Mouse (Mus musculus) kidney, adult 18-20 months (tissue): ENCODE data around the gene Chd1l.

Experiments used
- DNase-seq: peaks from one replicate; pipeline ENCODE4 v3.0.0; 2021

Gene Chd1l

DNA sequence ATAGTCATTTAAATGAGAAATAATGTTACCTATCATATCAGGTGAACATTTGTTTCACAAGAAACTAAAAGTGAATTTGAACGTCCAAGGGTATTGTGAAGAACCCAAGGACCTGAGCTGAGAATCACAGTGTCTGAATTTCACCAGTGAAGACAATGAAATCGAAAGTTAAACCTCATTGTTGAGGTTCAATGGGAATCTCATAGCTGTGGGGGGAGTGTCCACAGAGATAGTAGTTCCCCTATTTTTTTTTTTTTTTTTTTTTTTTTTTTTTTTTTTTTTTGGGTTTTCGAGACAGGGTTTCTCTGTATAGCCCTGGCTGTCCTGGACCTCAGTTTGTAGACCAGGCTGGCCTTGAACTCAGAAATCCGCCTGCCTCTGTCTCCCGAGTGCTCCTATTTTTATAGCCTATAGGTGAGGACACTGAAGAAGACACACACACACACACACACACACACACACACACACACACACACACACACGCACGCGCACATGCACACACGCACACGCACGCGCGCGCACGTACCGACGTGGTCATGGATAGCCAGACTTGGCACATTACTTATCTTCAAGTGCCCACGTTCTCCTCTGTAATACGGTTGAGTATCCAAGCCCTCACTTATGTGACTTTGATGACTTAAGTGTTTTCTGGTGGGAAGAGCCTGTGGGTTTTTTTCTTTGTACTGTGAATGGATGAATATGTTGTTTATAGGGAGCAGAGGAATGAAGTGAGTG, 7.3 kb upstream of the Chd1l start:
- no peak for DNase-seq

DNA sequence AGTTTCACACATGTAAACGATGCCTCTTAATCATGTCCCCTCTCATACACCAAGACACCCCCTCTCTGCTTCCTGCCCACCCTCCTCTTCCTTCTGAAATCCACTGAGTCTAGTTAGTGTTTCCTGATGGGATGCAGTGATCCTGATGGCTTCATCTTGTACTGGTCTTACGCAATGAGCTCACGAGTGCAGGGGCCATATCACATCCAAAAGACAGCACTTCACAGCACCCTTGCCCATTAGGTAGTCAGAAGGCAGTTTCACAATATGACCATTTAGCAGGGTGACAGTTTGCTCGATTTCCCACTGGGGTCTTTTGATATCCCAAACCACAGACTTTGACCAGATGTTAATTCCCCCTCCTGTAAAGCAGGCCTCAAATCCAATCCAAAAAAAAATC, 5.9 kb upstream of the Chd1l start:
- no peak for DNase-seq

DNA sequence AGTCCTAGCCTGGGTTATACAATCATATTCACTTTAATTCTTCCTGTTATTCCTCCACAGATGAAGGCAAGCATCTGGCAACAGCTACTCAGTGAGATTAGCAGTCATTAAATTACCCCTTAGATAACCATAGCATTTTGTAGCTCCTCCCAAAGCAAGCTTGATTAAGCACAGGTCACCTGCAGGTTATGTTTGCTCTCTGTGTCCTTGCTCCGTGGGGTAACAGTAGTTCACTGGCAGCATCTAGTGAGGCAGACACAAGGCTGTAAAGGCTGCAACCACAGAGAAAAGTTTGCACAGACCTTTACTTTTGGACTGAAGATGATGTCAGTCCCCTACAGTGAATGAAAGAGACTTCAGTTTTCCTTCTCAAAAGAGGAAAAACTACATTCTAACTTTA, 5.2 kb upstream of the Chd1l start:
- DNase-seq, result no peak

DNA sequence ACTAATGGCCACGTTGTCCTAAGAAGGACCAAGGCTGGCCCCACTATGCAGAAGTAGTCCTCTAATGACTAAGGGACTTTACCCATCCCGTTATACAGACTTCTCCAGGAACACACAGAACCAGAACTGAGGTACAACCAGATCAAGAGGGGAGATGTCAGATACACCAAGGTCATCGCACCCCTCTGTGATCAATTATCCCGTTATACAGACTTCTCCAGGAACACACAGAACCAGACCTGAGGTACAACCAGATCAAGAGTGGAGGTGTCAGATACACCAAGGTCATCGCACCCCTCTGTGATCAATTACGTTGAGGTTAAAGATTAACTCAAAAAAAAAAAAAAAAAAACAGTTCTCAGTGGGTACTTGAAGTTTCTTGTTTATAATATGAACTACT, 1.0 kb upstream of the Chd1l start:
- no peak for DNase-seq

DNA sequence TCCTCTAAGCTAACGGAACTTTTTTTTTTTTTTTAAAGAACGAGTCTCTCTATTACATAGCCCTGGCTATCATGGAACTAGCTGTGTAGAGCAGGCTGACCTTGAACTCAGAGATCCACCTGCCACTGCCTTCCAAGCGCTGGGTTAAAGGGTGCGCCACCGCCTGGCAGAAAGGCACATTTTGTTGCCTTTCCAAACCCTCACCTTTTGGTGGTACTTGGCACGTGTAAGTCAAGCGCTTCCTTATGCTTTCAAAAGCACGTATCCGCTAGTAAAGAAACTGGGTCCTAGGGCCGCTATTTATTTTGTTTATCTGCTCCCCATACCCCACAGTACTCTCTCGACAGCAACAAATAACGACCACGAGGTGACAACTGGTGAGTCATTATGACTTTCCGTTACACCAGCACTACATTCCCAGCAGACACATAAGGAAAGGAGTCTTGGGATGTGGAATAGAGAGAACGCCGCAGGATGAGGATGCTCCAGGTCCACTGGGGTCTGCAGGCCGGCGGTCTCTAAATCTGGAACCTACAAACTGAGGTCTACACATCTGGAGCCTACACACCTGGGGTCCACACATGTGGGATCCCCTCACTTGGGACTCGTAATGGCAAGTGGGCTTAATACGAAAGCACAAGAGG, 680 bp downstream of the Chd1l start:
- peak; percentile 52 for DNase-seq

DNA sequence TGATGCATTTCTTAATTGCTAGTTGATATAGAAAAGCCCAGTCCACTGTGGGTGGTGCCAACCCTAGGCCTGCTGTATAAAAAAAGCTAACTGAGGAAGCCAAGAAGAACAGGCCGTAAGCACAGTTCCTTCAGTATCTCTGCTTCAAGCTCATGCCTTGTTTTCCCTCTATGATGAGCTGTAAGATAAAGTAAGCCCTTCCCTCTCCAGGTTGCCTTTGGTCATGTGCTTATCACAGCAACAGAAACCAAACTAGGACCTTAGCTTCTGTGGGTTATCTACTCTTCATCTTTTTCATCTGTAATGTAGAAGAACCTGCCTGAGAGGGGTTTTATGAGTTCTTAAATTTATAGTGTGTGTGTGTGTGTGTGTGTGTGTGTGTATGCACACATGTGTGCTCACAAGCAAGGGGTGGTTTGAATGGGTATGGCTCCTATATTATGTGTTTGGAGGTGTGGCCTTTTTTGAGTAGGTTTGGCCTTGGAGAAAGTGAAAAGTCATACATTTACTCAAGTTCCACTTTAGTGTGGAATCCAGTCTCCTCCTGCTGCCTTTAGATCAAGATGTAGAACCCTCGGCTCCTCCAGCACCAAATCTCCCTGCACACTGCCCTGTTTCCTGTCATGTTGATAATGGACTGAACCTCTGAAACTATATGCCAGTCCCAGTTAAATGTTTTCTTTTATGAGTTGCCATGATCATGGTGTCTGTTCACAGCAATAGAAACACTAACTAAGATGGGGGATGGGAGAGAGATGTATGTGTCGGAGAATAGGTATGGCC, 9.8 kb downstream of the Chd1l start:
- no peak for DNase-seq

DNA sequence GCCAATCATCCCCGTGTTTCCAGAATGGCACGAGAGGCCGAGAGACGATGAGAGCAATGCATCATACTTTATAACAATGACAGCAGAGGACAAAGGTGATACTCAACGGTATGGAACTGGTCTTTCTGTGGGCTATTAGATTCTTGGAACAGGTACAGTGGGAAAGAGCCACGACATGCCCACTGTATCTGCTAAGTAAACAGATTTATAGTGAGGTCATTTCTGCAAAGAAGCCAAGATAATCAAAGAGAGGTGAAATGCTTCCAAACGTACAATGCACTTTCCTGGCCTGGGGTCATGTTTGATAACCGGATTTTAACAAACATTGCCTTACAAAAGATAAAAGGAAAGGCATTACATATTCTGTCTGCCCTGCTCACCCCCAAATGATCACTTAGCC, 13.2 kb downstream of the Chd1l start:
- no peak for DNase-seq

DNA sequence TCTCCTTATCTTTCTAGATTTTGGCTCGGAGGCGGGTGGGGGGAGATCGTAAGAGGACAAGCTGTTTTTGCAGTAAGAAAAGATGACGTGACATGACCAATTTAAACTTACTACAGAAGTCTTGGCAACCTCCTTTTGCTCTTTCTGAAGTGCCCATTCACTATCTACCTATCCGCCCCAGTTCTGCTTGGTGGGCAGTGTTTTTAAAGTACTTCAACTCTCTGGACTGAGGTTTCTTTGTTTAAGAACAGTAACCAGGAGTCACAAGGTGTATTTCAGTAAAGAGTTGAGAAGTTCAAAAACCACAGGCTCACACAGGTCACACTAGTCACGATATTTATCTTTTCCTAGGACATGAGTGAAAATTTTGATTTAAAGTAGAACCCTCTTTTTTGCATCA, 14.9 kb downstream of the Chd1l start:
- no peak for DNase-seq

DNA sequence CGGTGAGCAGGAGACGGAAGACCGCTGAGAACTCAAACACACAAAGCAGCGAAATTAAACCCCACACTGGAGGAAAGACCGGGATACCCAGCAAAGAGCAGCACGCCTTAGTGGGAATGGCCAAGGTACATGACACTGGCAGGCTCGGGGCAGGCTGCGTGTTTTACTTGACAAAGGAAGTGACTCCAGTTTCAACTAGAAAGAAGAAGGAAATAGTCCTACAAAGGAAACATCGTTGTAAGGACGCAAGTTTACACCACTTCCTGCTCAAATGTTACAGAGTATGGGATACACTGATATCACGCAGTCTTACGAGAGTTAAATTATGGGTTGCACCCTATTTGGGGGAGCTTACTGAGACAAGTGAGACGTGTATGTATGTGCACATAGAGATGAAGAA, 15.9 kb downstream of the Chd1l start:
- no peak for DNase-seq

DNA sequence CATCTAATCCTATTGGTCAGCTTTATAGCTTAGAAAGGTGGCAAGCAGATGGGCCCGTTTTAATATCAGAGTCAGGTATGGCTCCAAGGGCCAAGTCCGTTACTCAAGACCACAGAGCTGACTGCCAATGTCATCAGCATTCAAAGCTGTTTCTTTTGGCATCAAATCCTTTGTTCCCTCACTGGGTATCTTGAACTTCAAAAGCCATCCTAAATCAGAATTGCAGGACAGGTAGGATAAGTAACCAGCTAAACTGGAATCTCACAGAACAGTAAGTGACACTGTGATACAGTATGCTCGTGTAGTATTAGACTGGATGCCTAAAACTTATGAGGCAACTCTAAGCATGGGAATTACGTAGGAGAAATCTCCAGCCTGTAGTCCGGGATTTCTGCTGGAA, 16.9 kb downstream of the Chd1l start:
- no peak for DNase-seq

DNA sequence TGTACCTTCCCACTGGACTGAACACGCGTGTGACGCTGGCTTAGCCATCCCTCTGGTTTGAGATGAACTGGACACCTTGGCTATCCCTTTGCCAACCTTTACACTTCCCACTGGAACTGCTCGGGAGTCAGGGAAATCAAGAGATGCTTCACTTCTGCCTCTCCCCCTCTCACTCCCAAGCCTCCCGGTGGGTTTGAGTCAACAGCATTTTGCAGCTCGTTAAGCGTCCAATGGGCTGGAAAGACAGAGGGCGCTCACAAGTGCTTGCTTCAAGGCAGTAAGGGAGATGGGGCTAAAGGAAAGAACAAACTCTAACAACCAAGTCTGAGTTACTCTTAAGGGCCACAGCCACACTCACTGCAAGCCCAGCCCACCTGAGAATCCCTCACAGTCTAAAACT, 19.3 kb downstream of the Chd1l start:
- DNase-seq, result no peak

DNA sequence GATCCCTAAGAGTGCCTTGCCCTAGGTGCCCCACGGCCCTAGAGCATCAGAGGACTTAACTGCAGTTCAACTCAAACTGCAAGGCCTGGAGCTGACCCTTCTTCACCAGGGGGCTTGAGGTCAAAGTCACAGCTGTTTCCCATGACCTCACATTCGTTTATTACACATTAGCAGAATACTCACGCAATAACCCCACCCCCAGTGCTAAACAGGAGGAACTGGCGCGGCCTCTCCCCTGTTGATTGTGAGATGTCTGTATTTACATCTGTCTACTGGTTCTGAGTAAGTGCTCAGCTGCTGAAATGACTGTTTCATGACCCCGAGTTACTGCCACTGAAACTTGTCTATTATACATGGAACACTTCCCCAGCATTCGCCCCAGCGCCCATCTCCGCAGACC, 22.3 kb downstream of the Chd1l start:
- DNase-seq, result no peak

DNA sequence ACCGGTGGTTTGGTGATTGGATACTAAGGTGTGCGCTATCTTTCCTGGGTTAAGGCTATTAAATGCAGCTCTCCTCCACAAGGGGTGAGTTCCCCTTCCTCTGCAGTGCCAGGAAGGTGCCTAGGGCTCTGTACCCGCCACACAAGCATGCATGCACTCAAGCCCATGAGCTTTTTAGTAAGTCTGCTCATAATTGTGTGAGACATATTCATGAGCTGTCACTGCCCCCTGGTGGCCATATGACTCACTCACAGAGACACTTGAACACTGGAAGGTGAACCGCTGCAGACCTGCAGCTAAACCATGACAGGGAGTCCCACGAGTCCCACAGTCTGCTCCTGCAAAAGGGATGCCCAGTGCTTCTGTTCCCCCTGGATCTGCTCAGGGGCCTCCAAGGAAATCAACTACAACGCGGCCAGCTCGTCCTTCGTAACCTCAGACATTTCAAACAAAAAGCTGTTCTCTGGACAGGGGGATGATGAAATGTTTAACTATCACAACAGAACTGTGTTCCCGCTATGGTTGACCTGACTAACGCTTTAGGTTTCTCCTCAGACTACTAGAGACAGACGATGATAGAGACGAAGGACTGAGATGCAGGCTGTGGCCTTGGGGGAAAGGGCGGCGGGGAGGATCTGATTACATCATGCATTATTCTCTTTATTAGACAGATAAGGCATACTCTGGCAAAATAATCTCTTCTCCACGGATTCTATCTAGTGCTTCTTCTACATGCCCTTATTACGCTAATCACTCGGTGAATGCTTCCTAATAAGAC, 24.4 kb downstream of the Chd1l start:
- peak; percentile 81 for DNase-seq

DNA sequence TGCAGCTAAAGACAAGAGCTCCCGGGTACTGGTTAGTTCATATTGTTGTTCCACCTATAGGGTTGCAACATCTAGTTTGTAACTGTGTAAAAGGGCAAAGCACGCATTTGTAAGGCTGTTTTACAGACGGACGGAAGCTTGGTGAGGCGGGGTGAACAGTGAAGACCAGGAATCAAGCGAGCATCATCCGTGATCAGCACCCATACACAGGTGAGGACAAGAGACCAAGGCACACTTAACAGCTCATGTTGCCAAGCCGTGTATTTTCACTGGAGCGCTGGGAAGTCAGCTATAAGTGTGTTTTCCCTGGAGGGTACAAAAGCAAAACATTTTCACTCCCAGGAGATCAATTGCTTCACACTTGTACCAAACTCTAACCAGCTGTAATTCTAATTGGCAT, 36.2 kb downstream of the Chd1l start:
- DNase-seq, result no peak

DNA sequence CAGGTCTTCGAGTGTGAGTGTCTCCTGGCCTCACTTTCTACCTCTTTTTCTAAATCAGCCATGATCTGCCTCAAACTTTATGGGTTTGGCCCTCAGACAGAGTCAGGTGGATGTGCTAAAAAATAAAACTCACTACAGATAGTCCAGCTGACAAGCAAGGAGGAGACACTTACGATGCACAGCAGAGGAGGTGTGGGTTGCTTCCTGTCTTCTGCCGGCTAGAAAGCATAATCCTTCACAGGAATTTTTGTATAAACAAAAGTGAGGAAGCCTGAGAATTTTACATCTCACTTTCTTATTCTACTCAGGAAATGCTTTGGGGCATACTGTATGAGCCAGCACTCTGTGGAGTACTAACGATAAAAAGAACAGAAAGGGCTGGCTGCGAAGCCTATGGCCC, 45.4 kb downstream of the Chd1l start:
- DNase-seq, result no peak

DNA sequence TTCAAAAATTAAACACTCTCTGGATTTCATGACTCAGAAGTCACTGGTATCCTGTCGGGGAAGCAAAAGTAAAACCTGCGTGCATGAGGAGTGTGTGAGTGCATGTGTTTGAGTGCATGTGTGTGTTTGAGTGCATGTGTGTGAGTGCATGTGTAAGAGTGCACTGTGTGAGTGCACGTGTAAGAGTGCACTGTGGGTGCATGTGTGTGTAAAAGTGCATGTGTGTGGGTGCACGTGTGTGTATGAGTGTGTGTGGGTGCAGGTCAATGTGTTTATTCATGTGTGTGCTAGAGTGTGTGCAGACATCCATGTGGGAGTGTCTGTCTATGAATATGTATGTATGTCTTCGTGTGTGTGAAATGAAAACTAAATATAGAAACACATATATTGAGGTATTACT, 51.4 kb downstream of the Chd1l start:
- DNase-seq, result no peak

DNA sequence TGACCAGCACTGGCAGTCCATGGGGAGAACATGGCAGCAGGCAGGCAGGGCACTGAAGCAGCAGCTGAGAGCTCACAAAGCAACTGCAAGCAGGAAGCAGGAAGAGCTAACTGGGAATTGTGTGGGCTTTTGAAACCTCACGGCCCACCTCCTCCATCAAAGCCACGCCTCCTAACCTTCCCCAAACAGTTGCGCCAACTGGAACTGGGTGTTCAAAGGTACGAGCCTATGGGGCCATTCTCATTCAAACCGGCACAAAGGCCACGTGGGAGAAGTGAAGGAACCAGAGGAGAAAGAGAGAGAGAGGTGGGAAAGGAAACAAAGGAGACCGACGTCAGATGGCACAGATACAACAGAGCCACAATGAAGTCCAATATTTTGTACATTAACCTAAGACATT, 63.8 kb downstream of the Chd1l start:
- no peak for DNase-seq

DNA sequence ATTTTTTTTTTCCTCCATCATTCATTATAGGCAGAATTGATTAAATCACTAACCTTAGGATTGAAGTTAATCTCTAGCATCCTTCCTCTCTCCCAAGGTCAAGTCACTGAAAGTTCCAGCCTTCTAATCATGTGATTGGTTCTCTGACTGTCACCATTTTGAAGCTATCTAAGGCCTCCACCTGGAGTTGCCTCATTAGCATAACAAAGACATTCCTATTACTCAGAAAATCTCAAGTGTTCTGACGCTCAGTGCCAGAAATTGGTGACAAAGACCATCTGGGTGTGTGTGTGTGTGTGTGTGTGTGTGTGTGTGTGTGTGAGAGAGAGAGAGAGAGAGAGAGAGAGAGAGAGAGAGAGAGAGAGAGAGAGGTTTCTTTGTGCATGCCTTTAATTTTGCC, 69.8 kb downstream of the Chd1l start:
- DNase-seq, result no peak

DNA sequence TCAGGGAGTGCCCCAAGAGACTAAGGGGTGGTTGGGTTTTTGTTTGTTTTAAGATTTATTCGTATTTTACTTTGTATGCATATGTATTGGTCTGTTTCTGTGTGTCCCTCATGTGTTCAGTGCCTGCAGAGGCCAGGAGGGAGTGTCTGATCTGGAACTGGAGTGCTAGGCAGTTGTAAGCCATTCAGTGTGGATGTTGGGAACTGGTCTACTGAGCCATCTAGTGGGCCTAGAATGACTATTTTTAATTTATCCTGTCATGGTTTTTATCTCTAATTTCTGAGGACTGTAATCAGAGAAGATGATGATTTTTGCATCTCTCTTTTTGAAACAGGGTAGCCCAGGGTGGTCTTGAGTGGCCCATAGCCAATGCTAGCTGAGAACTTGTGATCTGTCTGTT, 71.4 kb downstream of the Chd1l start:
- no peak for DNase-seq

DNA sequence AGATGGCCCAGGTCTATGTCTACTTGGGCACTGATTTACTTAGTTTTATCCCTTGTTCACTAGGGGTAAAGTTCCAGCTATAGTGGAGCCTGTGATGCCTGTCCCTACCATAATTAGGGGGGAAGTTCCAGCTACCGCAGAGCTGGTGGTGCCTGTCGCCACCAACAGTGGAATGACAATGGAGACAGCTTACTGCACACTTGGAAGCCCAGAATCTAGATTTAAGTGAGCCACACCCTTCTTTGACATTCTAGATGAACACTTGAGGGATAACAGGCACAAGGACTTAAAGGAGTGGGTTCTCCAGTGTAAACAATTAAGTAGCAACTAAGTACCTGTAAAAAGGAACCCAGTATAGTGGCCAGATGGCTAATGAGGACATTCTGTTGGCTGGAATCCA, 73.0 kb downstream of the Chd1l start:
- no peak for DNase-seq

DNA sequence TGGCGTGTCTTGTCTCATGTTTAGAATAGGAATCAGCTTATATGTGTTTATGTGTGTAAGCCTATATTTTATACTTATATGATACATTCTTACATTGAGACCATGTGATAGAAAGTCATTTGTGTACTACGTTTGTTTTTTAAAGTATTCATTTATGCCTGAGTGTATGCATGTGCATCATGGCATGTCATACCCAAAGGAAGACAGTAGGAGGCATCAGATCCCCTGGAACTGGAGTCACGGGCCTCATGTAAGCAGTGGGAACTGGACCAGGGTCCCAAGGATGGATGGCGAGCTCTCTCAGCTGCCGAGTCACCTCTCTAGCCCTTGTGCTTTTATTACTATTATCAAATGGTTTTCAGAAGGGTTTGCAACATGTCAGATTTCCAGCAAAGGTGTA, 74.3 kb downstream of the Chd1l start:
- no peak for DNase-seq

DNA sequence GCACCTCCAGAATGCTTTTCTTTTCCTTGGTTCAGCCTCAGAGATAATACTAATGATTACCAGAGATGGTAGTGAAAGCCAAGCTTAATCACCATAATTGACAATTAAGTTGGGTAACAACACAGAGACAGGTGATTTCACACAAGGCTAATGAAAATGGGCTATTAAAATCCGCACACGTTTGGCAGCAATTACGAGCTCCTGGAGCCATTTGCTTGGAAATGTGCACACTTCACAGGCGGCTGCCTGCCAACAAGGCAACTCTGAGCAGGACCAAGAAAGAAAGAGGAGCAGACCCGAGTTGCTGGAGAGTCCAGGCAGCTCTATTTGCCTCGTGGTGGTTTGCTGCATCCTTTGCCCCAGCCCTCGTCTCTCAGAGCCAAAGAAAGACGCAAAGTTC, 84.5 kb downstream of the Chd1l start:
- no peak for DNase-seq

DNA sequence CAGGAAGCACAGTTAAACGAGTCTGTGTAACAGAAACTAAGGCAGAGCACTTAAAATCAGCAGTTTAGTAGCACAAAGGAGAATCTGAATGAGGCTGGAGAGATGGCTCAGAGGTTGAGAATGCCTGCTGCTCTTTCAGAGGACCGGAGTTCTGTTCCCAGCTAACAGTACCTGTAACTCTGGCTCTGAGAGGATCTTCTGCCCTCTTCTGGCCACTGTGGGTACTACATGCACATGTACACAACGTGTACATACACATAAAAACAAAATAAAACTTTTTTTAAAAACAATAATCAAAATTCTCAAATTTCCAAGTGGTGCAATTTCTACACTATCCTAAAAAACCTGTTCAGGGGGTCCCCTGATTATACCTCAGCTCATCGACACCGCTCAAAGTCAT, 85.2 kb downstream of the Chd1l start:
- DNase-seq, result peak; percentile 31
